12 mouse cellular contexts compared by ENCODE assay signal in the genomic region with DNA sequence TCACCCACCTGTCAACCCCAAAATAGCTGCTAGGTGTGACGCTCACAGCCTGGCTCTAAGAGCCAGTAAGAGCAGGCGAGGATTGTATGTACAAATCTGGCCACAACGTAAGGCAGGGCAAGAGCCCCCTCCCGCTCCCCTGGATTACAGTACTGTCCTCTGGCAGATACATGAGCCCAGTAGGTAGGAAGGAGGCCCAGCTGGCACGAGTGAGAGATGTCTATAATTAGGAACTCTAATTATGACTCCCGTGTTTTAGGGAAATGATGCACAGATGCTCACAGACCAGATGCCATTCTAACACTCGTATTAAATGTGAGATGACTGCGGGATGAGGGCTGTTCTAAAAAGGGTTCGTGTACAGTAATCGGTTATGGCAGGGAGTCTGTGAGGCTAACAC. TPM values are rescaled to one million over a fixed set of nuclear protein-coding genes. Genes with fewer than 3 reads are reported as not detected.
DNase-seq lines count a peak whose midpoint lies in the region; ATAC-seq lines count a peak whose summit lies in the region.
"Had no signal": no experiment of that assay in that cellular context is flagged by ENCODE, and none has a peak within 500 bp of the region (broad histone marks: within the 10 kb centered on the region; RNA-seq: fewer than 3 reads in every experiment).

No protein-coding gene starts in this region.

- H3K4me2 ChIP-seq in heart, embryonic 13.5 days = 0 out of 2 replicates have a peak overlapping the region, but pooled peaks have one; percentile 11
- H3K4me2 ChIP-seq: embryonic facial prominence, embryonic 13.5 days; intestine, embryonic 15.5 days; limb, embryonic 12.5 days had no signal

- WGBS in heart, embryonic 13.5 days = 59% methylated on average over 10 of the region's 10 CpGs
- 82% methylated on average over 10 of the region's 10 CpGs for WGBS in heart, embryonic 10.5 days

- 0 out of 2 replicates have a peak overlapping the region, but pooled peaks have one; percentile 15 for H3K27ac ChIP-seq in heart, embryonic 13.5 days (replicated peaks)
- no peak overlapping the region for H3K27ac ChIP-seq in heart, embryonic 10.5 days
- H3K27ac ChIP-seq: embryonic facial prominence, embryonic 13.5 days; intestine, embryonic 15.5 days; limb, embryonic 12.5 days had no signal

- H3K9ac ChIP-seq in heart, embryonic 13.5 days = no peak overlapping the region
- H3K9ac ChIP-seq: embryonic facial prominence, embryonic 13.5 days; intestine, embryonic 15.5 days; limb, embryonic 12.5 days had no signal

- no peaks in the 10 kb centered on the region for H3K9me3 ChIP-seq in heart, embryonic 13.5 days
- no peaks in the 10 kb centered on the region for H3K9me3 ChIP-seq in heart, embryonic 10.5 days
- H3K9me3 ChIP-seq: embryonic facial prominence, embryonic 13.5 days; intestine, embryonic 15.5 days; limb, embryonic 12.5 days had no signal

- H3K4me1 ChIP-seq in heart, embryonic 13.5 days = peaks cover 36% of the 10 kb centered on the region
- peaks cover 12% of the 10 kb centered on the region for H3K4me1 ChIP-seq in heart, embryonic 10.5 days

- no peak for ATAC-seq in heart, embryonic 13.5 days (ENCODE audit: extremely low read depth, insufficient number of reproducible peaks, low FRiP score, low TSS enrichment)
- ATAC-seq: intestine, embryonic 15.5 days had no signal

- H3K36me3 ChIP-seq in heart, embryonic 13.5 days = peaks cover 39% of the 10 kb centered on the region
- H3K36me3 ChIP-seq in heart, embryonic 10.5 days = peaks cover 35% of the 10 kb centered on the region
- H3K36me3 ChIP-seq: intestine, embryonic 15.5 days had no signal

- DNase-seq in heart, embryonic 10.5 days (ENCODE audit: low spot score) = no peak
- DNase-seq in brain, embryonic 18.5 days (ENCODE audit: low read depth, low spot score) = peak; percentile 20
- DNase-seq in cerebellum, postnatal 14 days = peak; percentile 74 to 80
- peak; percentile 79 for DNase-seq in layer of hippocampus, adult 9-11 months
- no peak for DNase-seq in liver
- DNase-seq in spleen, postnatal 10 days (ENCODE audit: low spot score in 2 of 2) = no peak
- DNase-seq in kidney, postnatal 25 days = no peak
- DNase-seq: adrenal gland, postnatal 14 days had no signal

- H3K27me3 ChIP-seq in heart, embryonic 13.5 days (replicated peaks) = no peaks in the 10 kb centered on the region
- H3K27me3 ChIP-seq in heart, embryonic 10.5 days (ENCODE audit: insufficient read depth, poor library complexity, severe bottlenecking) = no peaks in the 10 kb centered on the region
- H3K27me3 ChIP-seq: embryonic facial prominence, embryonic 13.5 days; intestine, embryonic 15.5 days; limb, embryonic 12.5 days had no signal

- H3K4me3 ChIP-seq in heart, embryonic 13.5 days = no peak overlapping the region
- H3K4me3 ChIP-seq in heart, embryonic 10.5 days = no peak overlapping the region
- H3K4me3 ChIP-seq: embryonic facial prominence, embryonic 13.5 days; intestine, embryonic 15.5 days; limb, embryonic 12.5 days had no signal

RNA-seq across cellular contexts. Expression of gene Bag2, which starts 6.3 kb away (rescaled TPM):
- polyA plus RNA-seq in heart, embryonic 13.5 days (2015; fragmentation: Nextera tagmentation; extraction: Ambion mirVana) = 69.4 and 82.4 TPM in 2 replicates
- polyA plus RNA-seq in heart, embryonic 10.5 days (2016; fragmentation: Nextera tagmentation; extraction: Ambion mirVana) = 104 and 115 TPM in 2 replicates

RNA-seq across cellular contexts. Expression of gene Rab23, which starts 31.6 kb away (rescaled TPM):
- polyA plus RNA-seq in heart, embryonic 13.5 days (2015; fragmentation: Nextera tagmentation; extraction: Ambion mirVana) = 14.1 and 14.5 TPM in 2 replicates
- polyA plus RNA-seq in heart, embryonic 10.5 days (2016; fragmentation: Nextera tagmentation; extraction: Ambion mirVana) = 16.1 and 18.1 TPM in 2 replicates

Comparison
In these comparisons a context has a peak if more than half of its experiments do, and no peak if none do; other contexts are left out.
1. DNase-seq: peak in brain, embryonic 18.5 days (single experiment), cerebellum, postnatal 14 days (2 of 2) and layer of hippocampus, adult 9-11 months (single experiment); none in heart, embryonic 10.5 days (single experiment), liver (single experiment), spleen, postnatal 10 days (0 of 2) and kidney, postnatal 25 days (0 of 2).